Mouse (Mus musculus): ENCODE measurements around the gene Ddx31. TPM values are rescaled to one million over a fixed set of nuclear protein-coding genes. Genes with fewer than 3 reads are reported as not detected.

Ddx31 gene
- total RNA-seq, 1 experiment = 20.9 TPM

GRCm38 (mm10) chr2:28919001-28919400 is 78.8 kb downstream of the Ddx31 start:
- TF ChIP-seq MAFK (IDR thresholded peaks at IDR 0.05; ENCODE audit: insufficient read depth, low read depth, low read length) (no peak), ZC3H11A (IDR thresholded peaks at IDR 0.05; ENCODE audit: borderline replicate concordance, low read depth, low read length) (no peak), HCFC1 (IDR thresholded peaks at IDR 0.05; ENCODE audit: borderline replicate concordance, insufficient read depth, low read length) (no peak), ZNF384 (IDR thresholded peaks at IDR 0.05; ENCODE audit: low read depth, low read length) (no peak), CHD2 (IDR thresholded peaks at IDR 0.05; ENCODE audit: low read depth, low read length) (no peak)
- no peak for DNase-seq (ENCODE audit: low read depth, low spot score)
- no peak overlapping the region for H3K27ac ChIP-seq (ENCODE audit: insufficient read depth, low read depth, low read length, poor library complexity, severe bottlenecking)
- no peaks in the 10 kb centered on the region for H3K36me3 ChIP-seq (ENCODE audit: control insufficient read depth, insufficient read depth, low read length, poor library complexity, severe bottlenecking)
- H3K9me3 ChIP-seq (ENCODE audit: control insufficient read depth, insufficient read depth, low read depth, low read length) = no peaks in the 10 kb centered on the region
- in situ Hi-C loops (cut with MboI; ENCODE audit: low sequenced_read_pairs in 2 of 2, unreplicated experiment in 2 of 2) = loop anchor here in 1 of 2 experiments (25.0 kb wide), 1 partner anchor 318 kb away; no protein-coding TSS in a partner anchor
- no peak overlapping the region for H3K9ac ChIP-seq (ENCODE audit: insufficient read depth, low read depth, low read length, poor library complexity, severe bottlenecking)
- H3K4me1 ChIP-seq (ENCODE audit: control insufficient read depth in 2 of 2, insufficient read depth in 2 of 2, low read length in 2 of 2, poor library complexity in 1 of 2) = peaks cover 0 to 7% of the 10 kb centered on the region in 2 experiments; a peak in 1 of 4 replicates
- no peak overlapping the region for H3K4me3 ChIP-seq (ENCODE audit: insufficient read depth in 1 of 2, low read depth in 1 of 2, low read length in 2 of 2, poor library complexity in 1 of 2, severe bottlenecking in 1 of 2)

- TF ChIP-seq ZC3H11A (IDR thresholded peaks at IDR 0.05; ENCODE audit: borderline replicate concordance, low read depth, low read length) (peak; percentile 73; the same call in 1 of the 2 replicates), HCFC1 (IDR thresholded peaks at IDR 0.05; ENCODE audit: borderline replicate concordance, insufficient read depth, low read length) (no peak)
- peak; percentile 55 for DNase-seq (ENCODE audit: low read depth, low spot score)
- Histone ChIP-seq H3K4me3 (ENCODE audit: insufficient read depth in 1 of 2, low read depth in 1 of 2, low read length in 2 of 2, poor library complexity in 1 of 2, severe bottlenecking in 1 of 2) (no peak overlapping the region), H3K9ac (ENCODE audit: insufficient read depth, low read depth, low read length, poor library complexity, severe bottlenecking) (no peak overlapping the region), H3K9me3 (ENCODE audit: control insufficient read depth, insufficient read depth, low read depth, low read length) (no peaks in the 10 kb centered on the region), H3K36me3 (ENCODE audit: control insufficient read depth, insufficient read depth, low read length, poor library complexity, severe bottlenecking) (no peaks in the 10 kb centered on the region), H3K4me1 (ENCODE audit: control insufficient read depth in 2 of 2, insufficient read depth in 2 of 2, low read length in 2 of 2, poor library complexity in 1 of 2) (peaks cover 0 to 3% of the 10 kb centered on the region in 2 experiments; a peak in 1 of 4 replicates), H3K27ac (ENCODE audit: insufficient read depth, low read depth, low read length, poor library complexity, severe bottlenecking) (no peak overlapping the region)
- in situ Hi-C loops (cut with MboI; ENCODE audit: low sequenced_read_pairs in 2 of 2, unreplicated experiment in 2 of 2) = loop anchor here (5.0 to 25.0 kb wide), 3 partner anchors 128 to 313 kb away; partner anchors contain the start of gene Cfap77 (in 1 of the 2)
Observed at GRCm38 (mm10) chr2:28923912-28924311, 83.7 kb downstream of the Ddx31 start.

- in situ Hi-C loops (cut with MboI; ENCODE audit: low sequenced_read_pairs in 2 of 2, unreplicated experiment in 2 of 2) = no loop called here
- Histone ChIP-seq H3K4me3 (ENCODE audit: insufficient read depth in 1 of 2, low read depth in 1 of 2, low read length in 2 of 2, poor library complexity in 1 of 2, severe bottlenecking in 1 of 2) (no peak overlapping the region), H3K9me3 (ENCODE audit: control insufficient read depth, insufficient read depth, low read depth, low read length) (no peaks in the 10 kb centered on the region), H3K4me1 (ENCODE audit: control insufficient read depth in 2 of 2, insufficient read depth in 2 of 2, low read length in 2 of 2, poor library complexity in 1 of 2) (no peaks in the 10 kb centered on the region), H3K9ac (ENCODE audit: insufficient read depth, low read depth, low read length, poor library complexity, severe bottlenecking) (no peak overlapping the region), H3K27ac (ENCODE audit: insufficient read depth, low read depth, low read length, poor library complexity, severe bottlenecking) (no peak overlapping the region), H3K36me3 (ENCODE audit: control insufficient read depth, insufficient read depth, low read length, poor library complexity, severe bottlenecking) (no peaks in the 10 kb centered on the region)
- DNase-seq (ENCODE audit: low read depth, low spot score) = no peak
- TF ChIP-seq ZNF384 (IDR thresholded peaks at IDR 0.05; ENCODE audit: low read depth, low read length) (no peak), HCFC1 (IDR thresholded peaks at IDR 0.05; ENCODE audit: borderline replicate concordance, insufficient read depth, low read length) (no peak), ZC3H11A (IDR thresholded peaks at IDR 0.05; ENCODE audit: borderline replicate concordance, low read depth, low read length) (no peak), CHD2 (IDR thresholded peaks at IDR 0.05; ENCODE audit: low read depth, low read length) (no peak), MAFK (IDR thresholded peaks at IDR 0.05; ENCODE audit: insufficient read depth, low read depth, low read length) (no peak)
Observed at GRCm38 (mm10) chr2:28930571-28930970, 90.4 kb downstream of the Ddx31 start.

- no peak for DNase-seq (ENCODE audit: low read depth, low spot score)
- Histone ChIP-seq H3K27ac (ENCODE audit: insufficient read depth, low read depth, low read length, poor library complexity, severe bottlenecking) (no peak overlapping the region; the same call in 1 of the 2 replicates), H3K9me3 (ENCODE audit: control insufficient read depth, insufficient read depth, low read depth, low read length) (no peaks in the 10 kb centered on the region), H3K4me1 (ENCODE audit: control insufficient read depth in 2 of 2, insufficient read depth in 2 of 2, low read length in 2 of 2, poor library complexity in 1 of 2) (peaks cover 2 to 3% of the 10 kb centered on the region in 2 experiments; a peak in 1 of 4 replicates), H3K9ac (ENCODE audit: insufficient read depth, low read depth, low read length, poor library complexity, severe bottlenecking) (no peak overlapping the region), H3K36me3 (ENCODE audit: control insufficient read depth, insufficient read depth, low read length, poor library complexity, severe bottlenecking) (no peaks in the 10 kb centered on the region), H3K4me3 (ENCODE audit: insufficient read depth in 1 of 2, low read depth in 1 of 2, low read length in 2 of 2, poor library complexity in 1 of 2, severe bottlenecking in 1 of 2) (no peak overlapping the region)
- in situ Hi-C loops (cut with MboI; ENCODE audit: low sequenced_read_pairs in 2 of 2, unreplicated experiment in 2 of 2) = no loop called here
- TF ChIP-seq ZNF384 (IDR thresholded peaks at IDR 0.05; ENCODE audit: low read depth, low read length) (no peak), ZC3H11A (IDR thresholded peaks at IDR 0.05; ENCODE audit: borderline replicate concordance, low read depth, low read length) (no peak), MAFK (IDR thresholded peaks at IDR 0.05; ENCODE audit: insufficient read depth, low read depth, low read length) (no peak), HCFC1 (IDR thresholded peaks at IDR 0.05; ENCODE audit: borderline replicate concordance, insufficient read depth, low read length) (no peak), CHD2 (IDR thresholded peaks at IDR 0.05; ENCODE audit: low read depth, low read length) (no peak)
Observed at GRCm38 (mm10) chr2:28938997-28939396, 98.8 kb downstream of the Ddx31 start.

All from ES-E14 (cell line).